In genomic region chr14:58069927-58070326, GRCm38 (mm10) we compare ENCODE assay signal across 7 mouse cellular contexts. TPM values are rescaled to one million over a fixed set of nuclear protein-coding genes. Genes with fewer than 3 reads are reported as not detected.
A peak's percentile ranks its signal among the peaks of the same experiment; 100 is the strongest.
DNase-seq lines count a peak whose midpoint lies in the region; ATAC-seq lines count a peak whose summit lies in the region.

No protein-coding gene starts in this region.

- peaks cover 11% of the 10 kb centered on the region for H3K4me1 ChIP-seq in lung, embryonic 16.5 days (replicated peaks; ENCODE audit: control insufficient read depth, insufficient read depth, low read length)
- H3K4me1 ChIP-seq in forebrain, embryonic 15.5 days, result peaks cover 45% of the 10 kb centered on the region
- peaks cover 39% of the 10 kb centered on the region for H3K4me1 ChIP-seq in limb, embryonic 13.5 days
- H3K4me1 ChIP-seq in stomach, embryonic 15.5 days, result peaks cover 21% of the 10 kb centered on the region

- H3K9ac ChIP-seq in lung, embryonic 16.5 days (ENCODE audit: low read length), result no peak overlapping the region
- no peak overlapping the region for H3K9ac ChIP-seq in forebrain, embryonic 15.5 days (replicated peaks)
- H3K9ac ChIP-seq in limb, embryonic 13.5 days, result no peak overlapping the region
- no peak overlapping the region; the same call in 1 of the 2 replicates for H3K9ac ChIP-seq in stomach, embryonic 15.5 days

- no peak for DNase-seq in lung, postnatal 25 days (ENCODE audit: low spot score)
- no peak for DNase-seq in gastrocnemius, postnatal 4 days (ENCODE audit: low spot score in 2 of 2)
- no peak for DNase-seq in thymus, postnatal 25 days

- H3K27me3 ChIP-seq in lung, embryonic 16.5 days (ENCODE audit: control insufficient read depth, insufficient read depth, low read depth, low read length), result peaks cover 36% of the 10 kb centered on the region
- H3K27me3 ChIP-seq in forebrain, embryonic 15.5 days, result peaks cover 44% of the 10 kb centered on the region
- H3K27me3 ChIP-seq in limb, embryonic 13.5 days, result peaks cover 56% of the 10 kb centered on the region
- peaks cover 30% of the 10 kb centered on the region for H3K27me3 ChIP-seq in stomach, embryonic 15.5 days (replicated peaks)

- H3K9me3 ChIP-seq in lung, embryonic 16.5 days (ENCODE audit: control insufficient read depth, low read length), result no peaks in the 10 kb centered on the region
- H3K9me3 ChIP-seq in forebrain, embryonic 15.5 days, result no peaks in the 10 kb centered on the region
- H3K9me3 ChIP-seq in limb, embryonic 13.5 days, result no peaks in the 10 kb centered on the region
- H3K9me3 ChIP-seq in stomach, embryonic 15.5 days, result no peaks in the 10 kb centered on the region

- H3K4me2 ChIP-seq in lung, embryonic 16.5 days (ENCODE audit: low read depth, low read length), result peak overlapping the region; percentile 94
- H3K4me2 ChIP-seq in forebrain, embryonic 15.5 days (replicated peaks), result peak overlapping the region; percentile 99
- H3K4me2 ChIP-seq in limb, embryonic 13.5 days (replicated peaks), result peak overlapping the region; percentile 97
- peak overlapping the region; percentile 93 for H3K4me2 ChIP-seq in stomach, embryonic 15.5 days

- H3K27ac ChIP-seq in lung, embryonic 16.5 days (ENCODE audit: low read length), result no peak overlapping the region
- H3K27ac ChIP-seq in forebrain, embryonic 15.5 days (replicated peaks), result no peak overlapping the region
- no peak overlapping the region for H3K27ac ChIP-seq in limb, embryonic 13.5 days
- no peak overlapping the region for H3K27ac ChIP-seq in stomach, embryonic 15.5 days

- 2% methylated on average over 6 of the region's 6 CpGs for WGBS in lung, embryonic 16.5 days
- WGBS in forebrain, embryonic 15.5 days, result 3% methylated on average over 6 of the region's 6 CpGs
- 2% methylated on average over 6 of the region's 6 CpGs for WGBS in limb, embryonic 13.5 days
- 9% methylated on average over 6 of the region's 6 CpGs for WGBS in stomach, embryonic 15.5 days

- no peaks in the 10 kb centered on the region for H3K36me3 ChIP-seq in lung, embryonic 16.5 days (ENCODE audit: control insufficient read depth, insufficient read depth, low read length)
- H3K36me3 ChIP-seq in forebrain, embryonic 15.5 days, result no peaks in the 10 kb centered on the region
- no peaks in the 10 kb centered on the region for H3K36me3 ChIP-seq in limb, embryonic 13.5 days
- H3K36me3 ChIP-seq in stomach, embryonic 15.5 days, result no peaks in the 10 kb centered on the region

- H3K4me3 ChIP-seq in lung, embryonic 16.5 days (ENCODE audit: low read length), result peak overlapping the region; percentile 59
- H3K4me3 ChIP-seq in forebrain, embryonic 15.5 days, result peak overlapping the region; percentile 54
- peak overlapping the region; percentile 62 for H3K4me3 ChIP-seq in limb, embryonic 13.5 days
- H3K4me3 ChIP-seq in stomach, embryonic 15.5 days (replicated peaks), result peak overlapping the region; percentile 61

- ATAC-seq in lung, embryonic 16.5 days (ENCODE audit: low read depth), result no peak
- ATAC-seq in forebrain, embryonic 15.5 days (replicated peaks), result no peak
- no peak for ATAC-seq in limb, embryonic 13.5 days (ENCODE audit: low FRiP score, low read depth)
- no peak for ATAC-seq in stomach, embryonic 15.5 days (ENCODE audit: insufficient read depth, low FRiP score, low read depth)

RNA-seq across cellular contexts. Expression of gene Fgf9, which starts 0.4 kb away (rescaled TPM):
- polyA plus RNA-seq in lung, embryonic 16.5 days (2015; fragmentation: Nextera tagmentation; extraction: Ambion mirVana), result 9.7 and 10.7 TPM in 2 replicates
- polyA plus RNA-seq in forebrain, embryonic 15.5 days (2015; fragmentation: Nextera tagmentation; extraction: Ambion mirVana), result 8.4 and 9.0 TPM in 2 replicates
- 14.1 TPM in 2 replicates for polyA plus RNA-seq in limb, embryonic 13.5 days (2015; fragmentation: Nextera tagmentation; extraction: Ambion mirVana)
- polyA plus RNA-seq in stomach, embryonic 15.5 days (2015; fragmentation: Nextera tagmentation; extraction: Ambion mirVana), result 11.8 and 12.6 TPM in 2 replicates
- total RNA-seq in gastrocnemius, postnatal 4 days (2021), result 1 to 10 TPM; 4.6 to 5.0 TPM
